Mouse (Mus musculus): Measurements from ENCODE around the gene Hoxb4.

Hoxb4 gene

GRCm38 (mm10) chr11:96352691-96353521, 34.8 kb downstream of the Hoxb4 start:
- no peak for DNase-seq

- no peak for DNase-seq
Measured at GRCm38 (mm10) chr11:96353522-96353841, 35.4 kb downstream of the Hoxb4 start.

GRCm38 (mm10) chr11:96353939-96354338, 35.9 kb downstream of the Hoxb4 start:
- no peak for DNase-seq

- no peak for DNase-seq
Measured at GRCm38 (mm10) chr11:96354376-96354775, 36.3 kb downstream of the Hoxb4 start.

GRCm38 (mm10) chr11:96354801-96355311, 36.8 kb downstream of the Hoxb4 start:
- no peak for DNase-seq

- no peak for DNase-seq
Measured at GRCm38 (mm10) chr11:96363807-96364206, 45.7 kb downstream of the Hoxb4 start.

- DNase-seq, result no peak
Measured at GRCm38 (mm10) chr11:96365441-96366091, 47.5 kb downstream of the Hoxb4 start, which contains the start of gene Hoxb1. Hoxb1 (plus strand) TSS chr11:96365752.

GRCm38 (mm10) chr11:96366092-96367041, 48.3 kb downstream of the Hoxb4 start:
- no peak for DNase-seq

GRCm38 (mm10) chr11:96367141-96367540, 49.1 kb downstream of the Hoxb4 start:
- no peak for DNase-seq

- no peak for DNase-seq
Measured at GRCm38 (mm10) chr11:96368686-96369085, 50.6 kb downstream of the Hoxb4 start.

- no peak for DNase-seq
Measured at GRCm38 (mm10) chr11:96369140-96369539, 51.1 kb downstream of the Hoxb4 start.

All from thymus, adult 18-20 months (tissue).